Mouse (Mus musculus) erythroblast, adult 5-6 weeks (primary cell): ENCODE data around the gene Atg16l2. TPM values are rescaled to one million over a fixed set of nuclear protein-coding genes. Genes with fewer than 3 reads are reported as not detected.

Experiments used
- ATAC-seq: replicated peaks from 2 replicates; pipeline ENCODE4 v1.8.0; 2016; ENCODE audit warnings: moderate number of reproducible peaks, mild to moderate bottlenecking, moderate TSS enrichment, inconsistent platforms; ENCODE audit not compliant: poor library complexity, low FRiP score, severe bottlenecking
- total RNA-seq, 2 experiments: library from RNA; stranded (forward) in 1 of 2; stranded (reverse) in 1 of 2; fragments of 150-400 nt in 1 of 2; fragments of 200-764, 138-1000 nt in 1 of 2; gene quantifications; 2 replicates each; pipeline versions ENCODE4 v1.2.3 to v1.2.4; 2015 to 2017; ENCODE audit warnings: low replicate concordance in 2 of 2

Gene Atg16l2
- total RNA-seq, 2 experiments from 2014 or later = 1.2 to 1.7 TPM

DNA sequence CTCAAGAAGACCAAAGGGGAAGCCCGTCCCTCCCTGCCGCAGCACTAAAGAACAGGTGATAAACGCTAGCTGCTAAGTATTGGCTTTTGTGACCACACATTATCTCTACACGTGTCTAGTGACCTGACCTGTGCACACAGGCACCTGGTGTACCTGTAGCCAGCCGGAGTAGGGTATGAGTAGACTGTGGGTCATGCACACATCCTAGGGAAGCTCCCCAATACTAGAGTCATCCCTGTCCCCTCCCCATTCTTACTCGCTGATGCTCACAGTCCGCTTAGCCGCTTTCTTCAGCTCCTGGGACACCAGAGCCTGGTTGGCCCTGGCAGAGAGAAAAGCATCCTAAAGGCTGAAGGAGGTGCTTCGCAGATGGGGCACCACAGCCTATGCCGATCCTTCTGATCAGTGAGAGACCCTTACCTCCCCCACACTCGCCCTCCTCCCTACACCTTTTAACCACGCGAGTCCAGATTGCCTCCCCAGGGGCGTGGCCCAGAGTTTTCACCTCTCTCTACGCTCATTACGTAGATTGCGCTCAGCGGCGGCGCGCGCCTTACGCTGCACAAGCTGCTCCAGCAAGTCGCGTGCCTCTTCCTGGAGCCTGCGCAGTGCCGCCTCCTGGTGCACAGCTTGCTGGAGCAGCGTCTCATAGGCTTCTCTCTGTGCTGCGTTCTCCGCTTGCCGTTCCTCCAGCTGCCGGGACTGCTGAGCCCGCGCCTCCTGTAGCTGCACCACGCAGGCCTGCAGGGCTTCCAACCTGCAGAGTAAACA lies 5.6 kb downstream of the Atg16l2 start:
- no peak for ATAC-seq

DNA sequence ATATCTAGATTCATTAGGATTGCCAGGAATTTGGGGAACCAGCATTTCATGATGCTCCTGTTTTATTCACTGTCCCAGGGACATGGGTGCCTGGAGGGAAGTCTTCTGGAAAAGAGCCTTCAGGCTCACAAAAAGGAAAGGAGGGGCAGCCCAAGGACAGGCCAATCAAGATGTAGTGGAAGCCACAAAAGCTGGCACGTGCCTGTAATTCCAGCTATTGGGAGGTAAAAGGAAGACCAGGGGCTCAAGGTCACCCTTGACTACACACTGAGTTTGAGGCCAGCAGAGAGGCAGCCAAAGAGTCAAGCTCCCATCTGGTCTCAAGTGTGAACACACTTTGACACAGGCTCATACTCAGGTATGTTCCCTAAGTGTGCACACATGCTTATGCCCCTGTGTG lies 6.6 kb downstream of the Atg16l2 start:
- ATAC-seq = no peak

DNA sequence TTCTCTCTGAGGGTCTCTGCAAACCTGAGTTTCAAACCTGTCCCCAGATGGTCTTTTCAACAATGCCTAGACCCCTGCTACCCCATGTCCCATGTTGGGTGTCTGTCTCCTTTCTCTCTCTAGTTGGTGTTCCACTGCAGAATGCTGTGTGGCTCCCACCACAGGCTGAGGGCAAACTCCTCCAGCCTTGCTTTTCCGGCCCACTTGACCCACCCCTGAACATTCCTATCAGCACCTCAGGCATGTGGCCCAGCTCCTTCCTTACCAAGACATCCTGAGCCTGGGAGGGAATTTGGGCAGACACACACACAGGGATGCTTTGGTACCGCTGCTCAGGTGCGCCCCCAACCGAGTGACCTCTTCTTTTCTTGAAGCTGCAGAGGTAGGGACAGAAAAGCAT lies 8.4 kb downstream of the Atg16l2 start:
- no peak for ATAC-seq

DNA sequence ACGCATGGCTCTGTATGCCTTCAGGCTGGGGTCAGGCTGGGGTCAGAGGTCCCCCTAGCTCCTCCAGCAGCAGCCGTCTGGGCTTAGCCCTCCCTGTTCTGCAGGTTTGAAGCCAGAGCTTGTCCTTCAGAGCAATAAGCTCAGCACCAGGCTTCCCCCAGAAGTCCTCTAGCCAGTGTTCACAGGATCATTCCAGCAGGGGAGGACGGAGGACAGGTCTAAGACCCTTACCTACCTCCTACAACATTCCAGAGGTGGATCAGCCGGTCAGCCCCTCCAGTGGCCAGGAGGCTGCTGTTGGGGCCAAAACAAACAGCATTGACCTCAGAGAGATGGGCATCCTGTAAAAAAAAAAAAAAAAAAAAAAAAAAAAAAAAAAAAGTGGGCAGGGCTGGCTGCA lies 8.9 kb downstream of the Atg16l2 start:
- no peak for ATAC-seq

DNA sequence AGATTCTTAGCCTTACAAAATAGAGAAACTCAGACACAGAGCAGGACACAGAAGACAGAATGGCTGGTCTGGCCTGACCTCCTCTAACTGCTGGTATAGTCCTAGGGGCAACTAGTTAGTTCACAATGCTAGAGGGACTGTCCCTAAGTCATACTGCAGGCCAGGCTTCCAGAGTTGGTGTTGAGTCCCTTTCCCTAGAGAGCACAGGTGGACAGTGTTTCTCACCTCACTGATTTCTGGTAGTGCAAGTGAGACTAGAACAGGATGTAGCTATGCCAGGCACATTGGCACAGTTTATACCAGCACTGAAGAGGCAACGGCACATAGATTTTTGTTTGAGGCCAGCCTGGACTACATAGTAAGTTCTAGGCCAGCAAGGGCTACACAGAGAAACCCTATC lies 9.4 kb downstream of the Atg16l2 start:
- no peak for ATAC-seq

DNA sequence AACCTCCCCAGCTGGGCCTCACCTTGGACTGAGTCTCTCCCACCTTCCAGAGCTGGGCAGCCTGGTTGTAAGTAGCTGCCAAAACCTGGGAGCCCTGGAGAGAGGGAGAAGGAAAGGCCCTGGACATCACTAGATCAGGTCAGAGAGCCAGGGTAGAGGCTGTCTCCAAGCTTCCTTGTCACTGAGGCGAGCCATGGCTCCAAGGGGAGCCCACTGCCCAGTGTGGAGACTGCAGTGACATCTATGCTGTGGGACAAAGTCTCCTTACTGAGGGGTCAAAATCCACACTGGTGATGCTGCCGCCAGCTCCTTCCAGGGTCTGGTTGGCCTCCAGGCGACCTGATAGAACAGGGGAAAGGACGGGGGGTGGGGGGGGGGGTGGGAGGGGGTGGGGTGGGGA lies 10.0 kb downstream of the Atg16l2 start:
- ATAC-seq = no peak

DNA sequence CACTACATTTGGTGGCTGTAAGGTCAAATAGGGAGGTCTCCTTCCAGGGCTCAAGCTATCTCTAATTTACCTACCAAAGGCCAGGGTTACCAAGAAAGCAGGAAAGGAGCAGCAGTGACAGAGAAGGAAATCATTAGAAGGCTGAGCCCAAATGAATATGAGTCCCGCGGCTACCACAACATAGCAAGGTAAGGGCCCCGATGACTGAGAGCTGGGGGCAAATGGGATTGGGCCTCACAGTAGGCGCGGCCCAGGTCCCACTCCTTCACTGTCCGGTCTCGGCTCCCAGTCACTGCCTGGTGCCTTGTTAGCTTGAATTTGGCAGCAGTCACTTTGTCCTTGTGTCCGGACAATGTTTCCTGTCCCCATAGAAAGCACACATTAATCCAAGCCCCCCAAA lies 10.4 kb downstream of the Atg16l2 start:
- no peak for ATAC-seq

DNA sequence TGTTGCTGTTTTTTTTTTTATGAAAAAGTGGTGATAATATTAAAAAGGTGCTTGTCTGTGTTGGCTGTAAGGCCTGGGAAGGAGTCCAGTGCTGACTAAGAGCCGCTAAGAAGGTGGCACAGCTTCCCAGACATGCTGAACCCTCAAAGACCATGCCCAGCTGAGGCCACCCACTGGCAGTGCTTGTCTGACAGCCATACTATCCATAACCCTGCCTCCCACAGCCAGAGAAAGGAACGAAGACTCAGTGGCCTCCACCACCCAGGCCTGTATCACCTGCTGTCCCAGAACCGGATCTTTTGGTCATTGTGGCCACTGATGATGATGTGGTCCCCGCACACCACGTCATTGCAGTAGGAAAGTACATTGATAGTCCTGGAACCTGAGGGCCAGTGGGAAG lies 10.8 kb downstream of the Atg16l2 start:
- no peak for ATAC-seq

DNA sequence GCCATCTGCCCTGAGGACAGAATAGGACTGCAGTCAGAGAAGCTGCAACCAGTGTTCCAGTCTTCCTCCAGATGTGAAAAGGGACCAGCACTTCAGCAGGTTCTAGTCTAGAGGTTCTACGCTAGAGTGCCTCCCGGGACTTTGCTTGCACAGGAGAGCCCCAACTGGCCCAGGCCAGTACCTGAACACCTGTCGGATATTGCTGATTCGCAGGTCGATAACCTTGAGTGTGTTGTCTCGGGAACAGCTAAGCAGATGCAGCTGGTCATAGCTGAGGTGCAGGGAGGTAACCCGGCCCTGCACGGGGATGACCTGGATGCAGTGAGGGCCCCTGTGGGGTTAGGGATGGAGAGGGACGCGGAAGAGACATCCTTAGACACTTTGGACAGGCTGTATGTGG lies 11.7 kb downstream of the Atg16l2 start:
- no peak for ATAC-seq

DNA sequence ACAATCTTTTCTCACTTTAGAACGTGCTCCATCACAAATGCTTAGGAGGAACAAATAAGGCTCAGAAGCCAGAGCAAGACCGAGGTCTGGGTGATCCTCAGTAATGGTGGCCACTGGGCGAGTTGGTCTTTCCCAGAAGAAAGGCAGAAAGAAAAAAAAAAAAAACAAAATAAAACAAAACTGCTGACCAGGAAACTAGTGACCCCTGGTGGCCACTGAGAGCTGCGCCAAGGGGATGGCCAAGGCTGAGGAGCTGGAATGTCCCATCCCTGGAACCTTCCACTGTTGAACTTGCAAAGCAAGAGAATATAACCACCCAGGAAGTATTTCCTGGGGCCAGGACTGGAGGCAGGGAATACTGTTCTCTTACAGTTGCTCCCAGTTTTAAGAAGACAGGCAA lies 13.6 kb downstream of the Atg16l2 start:
- ATAC-seq = 0 out of 2 replicates have a peak, but pooled peaks have one; percentile 59

DNA sequence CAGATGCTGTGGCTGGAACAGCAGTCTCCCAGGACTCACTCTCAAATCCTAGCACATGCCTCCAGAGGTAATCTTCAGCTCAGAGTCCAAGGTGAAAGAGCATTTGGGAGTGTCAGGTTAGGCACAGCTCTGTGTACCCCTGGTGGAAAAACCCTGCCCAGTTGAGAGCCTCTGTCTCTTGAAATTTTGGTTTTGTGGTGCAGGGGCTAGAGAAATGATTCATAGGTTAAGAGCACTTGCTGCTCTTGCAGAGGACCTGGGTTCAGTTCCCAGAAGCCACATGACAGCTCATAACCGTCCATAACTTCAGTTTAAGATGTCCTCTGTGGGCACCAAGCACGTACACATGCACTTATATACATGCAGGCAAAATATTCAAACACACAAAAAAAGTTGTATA lies 14.2 kb downstream of the Atg16l2 start:
- ATAC-seq = no peak

DNA sequence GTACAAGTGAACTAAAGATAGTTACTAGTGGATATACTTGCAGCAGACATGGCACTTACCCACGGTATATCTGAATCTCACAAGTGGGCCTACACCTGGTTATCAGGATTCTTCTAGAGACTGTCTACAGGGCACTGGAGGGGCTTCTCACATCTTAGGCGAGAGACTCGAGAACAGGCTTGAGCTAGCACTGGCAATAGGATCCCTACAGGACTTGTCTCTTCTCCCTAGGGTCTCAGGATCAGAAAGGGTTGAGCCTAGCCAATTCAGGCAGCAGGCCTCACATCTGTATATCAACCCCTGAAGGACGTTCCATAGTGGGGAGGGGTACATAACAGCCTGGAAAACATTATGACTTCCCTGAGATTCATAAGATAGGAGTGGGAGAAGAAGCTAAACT lies 15.2 kb downstream of the Atg16l2 start:
- ATAC-seq = no peak

DNA sequence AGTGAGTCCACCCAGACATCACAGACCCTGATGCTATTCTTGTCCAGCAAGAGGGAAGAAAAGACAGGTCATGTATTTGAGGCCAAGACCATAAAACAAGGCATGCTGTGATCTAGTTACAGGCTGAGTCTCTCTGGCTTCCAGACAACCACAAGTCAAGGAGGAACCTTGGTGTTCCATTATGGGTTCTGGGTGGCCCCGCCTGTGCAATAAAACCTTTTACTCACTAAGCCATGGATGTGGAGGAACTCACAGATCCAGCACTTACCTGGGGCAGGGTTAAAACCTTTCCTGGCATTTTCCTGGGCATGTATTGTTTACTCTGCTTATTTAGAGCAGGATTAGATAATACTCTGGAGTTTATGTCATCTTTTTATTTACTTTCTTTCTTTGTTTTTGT lies 17.5 kb downstream of the Atg16l2 start:
- no peak for ATAC-seq

DNA sequence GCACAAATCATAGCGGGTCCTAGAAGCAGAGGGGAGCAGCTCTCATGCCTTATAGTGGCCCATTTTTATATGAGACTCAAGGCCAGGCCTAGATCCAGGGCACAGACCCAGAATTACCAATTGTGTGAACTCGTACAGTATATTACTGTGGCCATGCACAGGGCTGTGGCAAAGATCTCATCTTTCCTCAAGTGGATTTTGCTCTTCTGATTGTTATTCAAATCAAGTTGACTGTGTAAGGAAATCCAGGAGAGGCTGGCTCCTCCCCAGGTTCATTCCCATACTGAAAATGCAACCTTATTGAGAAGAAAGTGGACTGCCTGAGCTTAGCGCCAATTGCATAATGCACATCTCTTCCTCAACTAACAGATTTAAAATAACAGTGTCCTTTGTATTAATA lies 19.3 kb downstream of the Atg16l2 start:
- ATAC-seq = no peak

DNA sequence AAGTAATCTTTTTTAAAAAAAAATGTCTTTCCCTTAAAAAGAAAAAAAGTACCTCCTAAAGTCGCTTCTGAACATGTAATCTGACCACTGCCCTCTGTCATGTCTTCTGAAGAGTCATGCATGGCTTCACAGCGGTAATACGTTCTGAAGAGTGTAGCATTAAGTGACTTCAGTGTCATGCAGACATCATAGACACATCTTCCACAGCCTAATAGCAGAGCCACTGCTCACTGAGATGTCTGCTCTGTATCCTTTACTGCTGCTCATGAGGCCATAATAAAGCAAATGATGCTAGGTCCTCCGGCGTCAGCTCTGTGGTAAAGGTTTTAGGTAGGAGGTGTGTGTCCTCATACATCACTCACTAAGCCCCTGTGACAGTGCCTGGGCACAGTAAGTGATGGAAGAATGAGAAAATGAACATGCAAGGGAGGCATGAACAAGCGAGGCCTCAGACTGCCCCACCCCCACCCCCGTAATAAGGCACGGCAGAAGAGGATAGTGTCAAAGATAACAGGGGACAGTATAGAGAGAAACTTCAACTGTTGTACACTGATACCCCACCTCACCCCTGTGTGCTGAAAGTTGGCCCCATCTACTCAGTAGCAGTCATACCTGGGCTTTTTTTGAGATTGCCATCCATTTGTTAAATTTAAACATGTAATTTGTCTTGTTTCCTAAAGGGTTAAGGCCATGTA lies 29.4 kb downstream of the Atg16l2 start:
- ATAC-seq = no peak

DNA sequence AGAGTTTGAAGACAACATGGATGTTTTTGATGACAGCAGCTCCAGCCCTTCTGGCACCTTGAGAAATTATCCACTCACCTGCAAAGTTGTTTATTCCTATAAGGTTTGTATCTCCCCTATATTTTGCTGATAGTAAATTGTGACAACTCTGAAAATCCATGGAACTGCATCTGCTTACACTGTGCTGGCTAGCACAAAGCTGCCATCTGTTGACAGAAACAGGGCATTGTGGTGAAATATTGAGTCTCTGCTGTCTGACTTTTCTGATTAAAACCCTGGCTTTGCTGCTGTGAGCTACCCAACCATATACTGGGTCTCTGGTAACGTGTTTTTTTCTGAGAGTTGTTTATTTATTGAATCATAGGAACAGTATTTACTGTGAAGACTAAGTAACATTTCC lies 30.4 kb downstream of the Atg16l2 start:
- ATAC-seq = no peak

DNA sequence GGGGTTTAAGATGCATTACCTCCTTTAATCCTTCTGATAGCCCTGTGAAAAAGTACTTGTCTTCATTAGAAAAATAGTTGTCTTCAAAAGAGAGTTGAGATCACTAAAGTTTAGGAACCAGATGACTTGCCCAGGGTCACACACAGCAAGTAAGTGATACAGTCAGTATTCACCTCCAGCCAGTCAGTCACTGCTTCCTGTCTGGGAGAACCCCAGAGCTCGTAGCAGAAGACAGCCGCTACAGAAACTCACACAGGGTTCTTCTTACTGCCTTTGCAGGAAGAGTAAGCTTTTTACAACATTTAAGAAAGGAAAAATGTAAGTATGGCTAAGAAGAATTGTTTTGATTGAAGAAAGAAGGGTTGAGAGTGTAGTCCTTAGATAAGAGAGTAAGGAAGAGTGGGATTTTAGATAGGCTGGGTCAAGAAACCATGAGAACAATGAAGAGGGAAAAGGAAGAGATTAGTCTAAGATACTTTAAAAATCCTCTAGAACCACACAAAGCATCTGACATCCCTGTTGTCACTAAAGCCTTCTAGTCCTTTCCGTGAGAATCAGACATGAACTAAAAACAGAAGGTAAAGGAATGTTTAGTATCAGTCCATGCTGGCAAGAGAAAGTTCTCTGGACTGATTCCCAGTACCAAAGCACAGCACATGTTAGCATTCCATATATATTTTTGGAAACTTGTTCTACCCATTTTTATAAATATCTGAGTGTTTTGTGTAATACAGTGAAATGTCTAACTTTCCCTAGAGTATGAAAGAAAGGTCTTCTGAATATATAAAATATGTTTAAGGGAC lies 34.4 kb downstream of the Atg16l2 start:
- no peak for ATAC-seq

DNA sequence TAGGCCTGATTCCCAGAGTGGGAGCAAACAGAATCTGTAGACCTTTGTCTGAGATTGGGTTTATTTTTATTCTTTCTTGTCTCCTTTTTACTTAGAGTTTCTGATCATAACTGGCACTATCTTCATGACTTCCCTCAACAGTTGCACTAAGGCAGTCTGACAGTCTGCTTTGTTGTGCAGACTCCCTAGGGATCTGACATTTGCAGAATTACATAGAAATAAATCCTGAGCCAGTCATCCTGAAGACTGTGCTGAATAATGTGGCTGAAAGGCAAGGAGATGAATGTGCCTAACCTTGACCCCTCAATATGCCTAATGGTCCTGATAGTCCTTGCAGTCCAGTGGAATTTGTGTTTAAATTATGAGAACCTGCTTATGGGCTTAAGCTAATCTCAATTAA lies 38.5 kb downstream of the Atg16l2 start:
- ATAC-seq = no peak

DNA sequence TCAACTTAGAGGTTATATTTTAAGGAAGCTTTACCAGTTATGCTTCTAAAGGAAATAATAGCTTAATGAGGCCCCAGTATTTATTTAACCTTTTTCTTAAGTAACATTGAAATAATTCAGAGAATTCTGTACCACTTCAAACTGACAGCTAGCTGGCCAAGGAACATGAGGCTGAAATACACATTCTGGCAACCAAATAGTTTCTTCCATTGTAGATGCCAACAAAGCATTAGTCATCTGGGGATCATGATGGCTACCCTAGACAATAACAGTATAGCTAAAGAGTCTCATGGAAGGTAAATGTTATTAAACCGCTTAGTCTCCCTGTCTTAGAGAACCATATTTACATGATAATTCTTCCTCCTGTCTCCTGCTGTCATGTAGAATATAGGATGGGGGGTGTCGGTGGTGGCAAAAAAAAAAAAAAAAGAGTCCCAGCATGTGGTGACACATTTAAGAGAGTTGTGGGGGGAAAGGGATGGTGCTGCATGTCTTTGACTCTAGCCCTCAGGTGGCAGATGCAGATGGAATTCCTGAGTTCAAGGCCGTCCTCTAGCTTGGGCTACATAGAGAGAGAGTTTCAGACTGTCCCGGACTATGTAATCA lies 40.0 kb downstream of the Atg16l2 start:
- ATAC-seq = no peak

DNA sequence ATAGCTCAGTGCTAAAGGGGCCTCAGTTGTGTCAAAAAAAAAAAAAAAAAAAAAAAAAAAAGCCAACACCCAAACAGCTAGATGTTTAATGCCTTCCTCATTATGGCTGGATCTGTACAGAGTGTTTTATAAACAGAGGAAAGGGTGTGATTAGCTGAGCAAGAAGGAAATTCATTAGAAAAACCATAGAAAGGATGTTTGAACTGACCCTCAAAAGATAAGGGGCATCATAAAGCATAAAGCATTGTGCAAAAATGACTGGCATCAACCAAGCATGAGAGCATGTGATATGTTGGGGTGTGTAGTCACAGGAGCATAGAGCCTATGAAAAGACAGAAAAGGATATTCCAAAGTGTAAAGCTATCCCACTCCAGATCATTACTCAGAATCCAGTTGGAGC lies 43.6 kb downstream of the Atg16l2 start:
- no peak for ATAC-seq
